Mouse (Mus musculus) kidney, postnatal 36 days (tissue): ENCODE data around the gene Tceal8.
A peak's percentile ranks its signal among the peaks of the same experiment; 100 is the strongest.
"Not testable (repeated sequence)": the region's sequence is repeated elsewhere in the genome, so short reads cannot be mapped to it uniquely, and the experiment has no call there.

Source experiments
- DNase-seq, 2 experiments: peaks; one replicate each; pipeline ENCODE4 v3.0.0; 2021 to 2022; ENCODE audit warnings: mixed read lengths in 2 of 2

Gene Tceal8

DNA sequence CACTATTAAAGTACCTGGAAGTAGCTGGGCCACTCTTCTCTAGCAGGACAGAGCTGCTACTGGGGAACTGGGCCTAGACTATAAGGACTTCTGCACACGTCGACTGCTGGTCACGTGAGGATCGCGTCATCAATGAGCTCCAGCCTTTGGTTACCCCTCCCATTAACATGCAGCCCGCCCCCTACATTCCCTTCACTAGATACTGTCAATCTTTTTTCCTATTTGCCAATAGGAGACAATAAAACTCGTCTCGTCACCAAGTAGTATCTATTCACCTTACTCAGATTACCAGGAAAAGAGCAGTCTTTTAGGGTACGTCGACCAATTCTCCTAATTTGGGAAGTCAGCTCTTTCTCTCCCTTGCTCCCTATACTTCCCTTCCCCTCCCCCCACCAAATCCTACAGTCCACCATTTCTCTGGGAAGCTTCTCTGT, at the start of gene Tceal8:
TSS of gene Tceal8 (minus strand) at position 225 of the 434 bp plus-strand sequence.
- DNase-seq: peak; percentile 85 to 89

DNA sequence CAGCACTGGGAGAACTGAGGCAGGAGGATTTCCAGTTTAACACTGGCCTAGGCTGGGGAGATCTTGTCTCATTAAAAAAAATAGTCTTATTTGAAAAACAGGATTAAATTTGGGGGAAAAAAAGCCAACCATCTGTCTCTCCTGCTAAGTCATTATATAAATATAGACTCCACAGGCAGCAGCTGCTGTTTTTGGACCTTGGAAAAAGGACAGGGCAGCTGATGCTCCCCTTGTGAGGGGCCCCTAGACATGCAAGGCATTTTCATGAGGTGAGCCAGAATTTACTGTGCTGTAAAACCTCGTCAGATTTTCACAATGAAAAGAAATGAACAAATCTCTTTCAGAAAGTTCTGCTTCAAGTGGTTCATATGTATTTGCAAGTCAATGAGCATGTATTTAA, 44.2 kb upstream of the Tceal8 start:
- no peak for DNase-seq

DNA sequence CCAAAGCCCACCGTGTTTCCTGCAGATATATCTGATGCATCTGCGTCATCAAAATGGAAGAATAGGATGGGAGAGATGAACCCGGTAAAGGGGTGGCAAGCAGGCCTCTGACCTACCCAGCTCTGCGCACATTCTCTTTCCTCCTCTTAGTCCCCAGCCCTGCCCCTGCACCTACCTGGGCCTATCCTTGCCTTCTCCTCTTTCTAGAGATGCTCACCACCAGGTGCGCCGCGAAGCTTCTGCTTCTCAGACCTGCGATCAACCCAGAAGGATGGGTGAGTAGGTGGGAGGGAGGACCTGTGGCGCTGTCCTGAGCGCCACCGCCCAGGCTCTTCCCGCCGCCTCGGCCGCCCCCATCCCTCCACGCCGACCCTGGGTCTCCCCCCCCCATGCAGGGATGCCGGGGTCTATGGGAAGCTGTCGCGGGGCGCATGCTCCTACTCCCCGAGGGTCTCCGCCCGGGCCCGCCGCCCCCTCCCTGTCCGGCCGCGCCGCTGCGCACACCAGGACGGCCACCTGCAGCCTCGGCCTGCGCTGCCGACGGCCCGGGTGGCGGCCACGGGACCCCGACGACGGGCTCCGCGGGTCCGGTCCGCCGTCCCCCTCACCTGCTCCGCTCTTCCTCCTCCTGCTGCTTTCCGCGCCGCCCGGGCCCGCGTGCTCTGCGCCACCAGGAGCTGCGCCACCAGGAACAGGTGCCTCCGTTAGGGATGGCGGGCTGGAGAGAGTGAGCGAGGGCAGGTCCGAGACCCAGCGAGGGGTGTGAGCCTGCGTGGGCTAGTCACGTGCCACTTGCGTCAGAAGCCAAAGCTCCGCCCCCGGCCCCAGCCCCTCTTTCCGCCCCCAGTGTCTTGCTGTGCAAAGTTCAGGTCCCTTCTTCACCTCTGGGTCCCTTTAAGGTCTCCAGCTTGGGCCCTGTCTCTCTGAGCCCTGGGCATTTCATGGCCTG, 42.9 kb upstream of the Tceal8 start, which contains the start of the genes Tceal7 and Bex1:
TSS of gene Tceal7 (plus strand) at position 51 of the 949 bp plus-strand sequence.
TSS of gene Bex1 (minus strand) at position 785 of the 949 bp plus-strand sequence.
- DNase-seq: not testable (repeated sequence)

DNA sequence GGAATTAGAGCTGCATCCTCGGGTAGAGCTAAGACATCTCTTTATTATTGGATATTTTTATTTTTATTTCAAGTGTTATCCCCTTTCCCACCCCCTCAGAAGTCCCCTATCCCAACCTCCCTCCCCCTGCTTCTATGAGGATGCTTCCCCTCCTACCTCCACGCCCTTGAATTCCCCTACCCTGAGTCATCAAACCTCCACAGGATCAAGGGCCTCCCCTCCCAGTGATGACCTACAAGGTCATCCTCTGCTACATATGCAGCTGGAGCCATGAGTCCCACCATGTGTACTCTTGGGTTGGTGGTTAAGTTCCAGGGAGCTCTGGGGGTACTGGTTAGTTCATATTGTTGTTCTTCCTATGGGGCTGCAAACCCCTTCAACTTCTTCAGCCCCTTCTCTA, 41.3 kb upstream of the Tceal8 start:
- no peak for DNase-seq

DNA sequence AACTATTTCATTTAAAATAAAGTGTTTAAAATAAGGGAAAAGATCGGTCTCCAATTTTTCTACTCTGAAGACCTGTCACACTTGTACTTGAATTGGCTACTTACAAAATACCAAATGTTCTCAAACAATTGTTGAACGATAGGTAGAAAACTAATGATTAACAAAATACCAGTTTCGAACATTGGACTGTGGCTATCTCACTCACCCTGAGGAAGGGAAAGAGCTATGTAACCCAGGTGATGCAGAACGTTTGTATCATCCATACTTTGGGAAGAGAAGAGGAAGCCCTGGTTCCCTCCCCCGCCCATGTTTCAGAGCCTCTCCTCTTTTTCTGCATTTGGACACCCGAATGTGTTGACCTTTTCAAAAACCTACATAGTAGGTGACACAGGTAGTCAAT, 32.3 kb upstream of the Tceal8 start:
- no peak for DNase-seq

DNA sequence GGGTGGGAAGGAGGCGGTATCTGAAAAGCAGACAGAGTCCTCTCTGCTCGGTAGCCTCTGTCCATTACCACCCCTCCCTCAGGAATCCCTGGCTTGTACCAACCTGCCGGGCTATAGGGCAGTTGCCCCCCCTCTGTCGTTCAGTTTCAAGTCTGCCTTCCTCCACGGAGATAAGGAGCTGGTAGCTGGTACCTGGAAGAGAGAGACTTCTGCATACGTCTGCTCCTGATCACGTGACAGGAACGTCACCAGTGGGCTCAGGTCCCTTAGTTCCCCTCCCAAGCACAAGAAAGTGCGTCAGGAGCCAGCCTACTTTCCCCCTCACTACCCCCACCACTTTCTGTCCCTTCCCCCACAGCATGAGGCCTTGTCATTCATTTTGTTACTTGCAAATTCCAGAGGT, 31.5 kb upstream of the Tceal8 start, which contains the start of gene Tceal5:
TSS of gene Tceal5 (minus strand) at position 213 of the 403 bp plus-strand sequence.
- DNase-seq: no peak

DNA sequence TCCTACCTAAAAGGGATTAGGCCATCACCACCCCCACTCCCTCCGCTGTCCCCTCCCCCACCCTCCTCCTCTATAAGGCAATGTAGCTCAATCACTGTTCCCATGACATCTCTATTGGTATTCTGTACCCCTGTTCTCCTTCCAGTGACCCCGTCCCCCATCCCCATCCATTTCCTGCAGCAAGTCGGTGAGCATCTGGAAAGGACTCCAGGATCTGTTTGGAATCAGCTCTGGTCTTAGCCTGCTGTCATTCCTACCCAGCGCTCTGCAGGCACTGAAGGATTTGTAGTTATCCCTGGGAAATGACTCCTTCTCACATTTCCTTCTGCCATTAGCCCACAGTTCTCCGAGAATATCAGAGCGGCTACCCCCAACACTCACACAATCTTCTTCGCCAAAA, 31.1 kb upstream of the Tceal8 start:
- no peak for DNase-seq

DNA sequence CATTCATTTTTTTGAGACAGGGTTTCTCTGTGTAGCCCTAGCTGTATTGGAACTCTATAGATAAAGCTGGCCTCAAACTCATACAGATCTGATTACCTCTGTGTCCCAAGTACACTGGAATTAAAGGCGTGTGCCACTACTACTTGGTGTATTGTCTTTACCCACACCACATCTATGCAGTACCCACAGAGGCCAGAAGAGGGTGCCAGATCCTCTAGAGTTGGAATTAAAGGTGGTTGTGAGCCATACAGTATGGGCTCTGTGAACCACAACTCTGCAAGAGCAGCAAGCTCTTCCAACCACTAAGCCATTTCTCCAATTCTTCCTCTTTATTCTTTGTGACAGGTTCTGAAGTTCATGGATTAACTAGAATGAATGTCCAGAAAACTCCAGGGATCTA, 24.7 kb upstream of the Tceal8 start:
- DNase-seq: peak; percentile 27 to 67

DNA sequence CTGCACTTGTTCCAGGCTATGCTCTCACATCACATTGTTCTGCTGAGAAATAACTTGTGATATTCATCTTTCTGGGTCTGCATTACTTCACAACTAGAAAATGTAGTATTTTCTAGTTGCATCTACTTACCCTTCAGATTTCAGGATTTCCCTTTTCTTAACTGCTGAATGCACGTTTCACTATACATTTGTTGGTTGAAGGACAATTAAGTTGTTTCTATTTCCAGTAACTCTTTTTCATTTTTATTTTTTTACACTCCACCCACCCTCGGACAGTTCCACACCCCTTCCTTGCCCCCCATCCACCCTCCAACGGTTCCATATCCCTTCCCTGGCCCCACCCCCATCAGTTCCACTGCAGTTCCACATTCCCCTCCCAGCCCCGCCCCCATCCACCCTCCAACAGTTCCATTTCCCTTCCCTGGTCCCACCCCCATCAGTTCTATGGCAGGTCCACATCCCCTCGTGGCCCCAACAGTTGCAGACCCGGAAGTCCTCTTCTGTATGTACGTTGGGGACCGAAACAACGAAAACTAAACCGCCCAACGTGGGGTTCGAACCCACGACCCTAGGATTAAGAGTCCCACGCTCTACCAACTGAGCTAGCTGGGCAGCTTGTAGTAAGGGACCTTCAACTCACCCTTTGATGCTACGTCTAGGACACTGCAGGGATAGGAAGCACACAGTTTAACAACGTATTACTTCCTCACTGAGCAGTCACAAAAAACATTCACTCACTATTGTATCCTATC, 23.2 kb upstream of the Tceal8 start:
- no peak for DNase-seq

DNA sequence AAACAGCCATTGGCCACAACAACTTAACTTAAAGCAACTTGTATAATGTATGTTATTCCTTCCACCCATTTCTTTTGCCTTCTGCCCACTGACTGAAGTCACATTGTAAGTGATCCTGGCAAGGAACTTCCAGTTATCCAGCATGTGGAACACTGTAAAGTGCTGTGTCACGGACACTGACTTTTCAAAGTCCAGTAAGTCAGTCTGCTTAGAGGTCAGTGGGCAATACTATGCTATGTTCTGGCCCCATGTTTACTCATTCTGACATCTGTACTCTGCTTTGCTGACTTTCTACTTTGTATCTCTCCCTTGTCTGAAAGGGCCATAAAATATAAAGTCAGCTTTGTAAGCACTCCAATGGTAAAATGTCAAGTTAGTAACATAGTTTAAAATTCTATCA, 11.0 kb upstream of the Tceal8 start:
- peak in 1 of 2 experiments; percentile 19 for DNase-seq

DNA sequence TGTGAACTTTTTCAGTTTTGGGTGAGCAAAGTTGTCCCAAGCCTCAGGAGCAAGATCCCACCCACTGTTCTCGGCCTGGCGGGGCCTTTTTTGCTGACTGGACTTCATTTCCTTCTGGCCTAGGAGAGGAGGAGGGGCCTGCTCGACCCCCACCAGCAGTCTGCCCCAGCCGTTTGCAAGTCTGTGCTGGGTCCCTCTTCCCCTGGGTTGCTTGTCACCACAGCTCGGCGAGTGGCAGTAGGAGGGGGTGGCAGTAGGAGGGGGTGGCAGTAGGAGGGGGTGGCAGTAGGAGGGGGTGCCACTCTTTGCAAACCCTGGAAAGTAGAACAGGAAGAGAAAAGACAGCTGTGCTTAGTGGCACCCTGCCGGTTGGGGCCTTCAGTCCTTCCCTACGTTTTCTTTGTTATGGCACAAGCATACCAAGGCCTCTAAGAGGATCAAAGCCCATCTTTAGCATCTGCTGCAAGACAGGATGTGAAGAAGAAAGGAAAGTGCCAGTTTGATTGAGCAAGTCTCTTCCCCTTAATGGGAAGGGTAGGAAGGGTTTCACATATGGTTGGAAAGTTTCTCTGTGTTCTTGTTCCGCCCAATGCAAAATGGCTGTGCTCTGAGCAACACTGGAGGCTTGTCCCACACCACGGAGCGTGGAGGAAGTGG, 8.9 kb upstream of the Tceal8 start:
- no peak for DNase-seq

DNA sequence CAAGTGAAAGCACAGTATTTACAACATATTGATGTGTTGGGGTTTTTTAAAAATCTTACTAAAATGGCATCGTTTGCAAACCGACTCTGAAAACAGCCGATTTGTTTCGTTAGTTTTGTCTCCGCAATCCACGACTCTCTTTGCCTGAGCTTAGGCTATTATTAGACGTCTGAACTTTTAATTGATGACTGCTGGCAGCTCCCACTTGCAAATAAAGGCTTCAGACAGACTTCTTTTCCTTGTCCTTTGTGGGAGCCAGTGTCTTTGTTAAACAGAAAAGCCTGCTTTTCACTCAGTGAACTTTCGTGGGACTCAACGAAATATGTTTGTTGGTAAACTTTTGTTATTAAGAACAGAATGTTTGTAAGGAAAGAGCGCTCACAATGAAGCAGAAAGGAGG, 644 bp upstream of the Tceal8 start:
- no peak for DNase-seq

DNA sequence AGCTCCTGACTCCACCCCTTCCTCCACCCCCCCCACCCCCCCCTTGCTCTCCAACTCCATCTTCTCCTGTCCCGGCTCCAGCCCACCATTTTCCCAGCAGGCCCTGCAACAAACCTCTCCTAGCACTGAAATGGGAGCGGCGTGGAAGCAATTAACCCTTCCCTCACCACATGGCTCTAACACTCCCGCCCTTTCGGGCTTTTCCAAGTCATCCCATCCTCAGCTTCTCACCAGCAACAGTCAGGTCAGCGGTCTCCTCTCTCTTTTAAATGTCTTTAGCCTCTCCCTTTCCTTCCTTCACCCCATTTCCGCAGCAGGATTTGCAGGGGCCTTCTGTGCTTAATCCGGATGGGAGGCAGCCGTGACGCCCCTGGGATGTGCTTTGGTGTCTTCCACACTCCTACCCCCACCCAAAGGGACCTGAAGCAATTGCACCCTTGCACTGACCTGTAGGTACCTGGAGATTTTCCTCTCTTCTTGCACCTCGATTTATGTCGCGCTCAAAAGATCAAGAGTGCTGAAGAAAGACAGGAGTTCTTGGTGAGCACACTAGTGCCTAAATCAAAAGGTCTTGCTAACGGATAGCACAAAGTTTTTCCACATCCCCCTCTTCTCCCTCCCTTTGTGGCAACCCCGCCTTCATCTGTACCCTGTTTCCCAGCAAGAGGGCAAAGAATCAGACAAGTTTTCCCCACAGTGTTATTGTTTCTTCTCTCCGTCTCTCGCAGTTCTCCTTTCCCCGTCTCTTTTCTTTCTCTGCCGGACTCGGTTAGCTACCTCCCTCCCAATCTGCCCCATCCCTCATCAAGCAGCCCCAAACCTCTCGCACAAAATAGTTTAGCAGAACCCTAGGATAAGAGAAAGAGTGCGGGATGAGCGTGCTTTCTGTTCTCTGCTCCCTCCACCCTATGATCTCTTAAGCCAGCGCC, 689 bp downstream of the Tceal8 start:
- peak; percentile 60 to 65 for DNase-seq

DNA sequence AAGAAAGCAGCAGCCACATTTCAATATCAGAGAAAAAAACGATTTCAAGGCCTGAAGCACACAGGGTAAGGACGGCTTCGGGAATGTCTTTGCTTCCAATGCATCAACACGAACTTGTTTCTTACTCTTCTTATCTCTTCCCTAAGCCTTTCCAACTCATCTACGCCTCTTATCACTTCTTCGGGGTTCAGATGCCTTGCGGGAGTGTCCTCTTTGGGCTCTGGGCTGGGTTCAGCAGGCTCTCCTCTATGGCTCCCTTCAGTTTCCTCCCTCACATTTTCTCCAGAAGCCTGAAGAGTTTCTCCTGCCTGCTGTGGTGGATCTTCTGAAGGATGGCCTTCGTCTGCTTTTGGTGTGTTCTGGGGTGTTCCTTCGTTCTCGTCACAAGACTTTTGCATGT, 1.5 kb downstream of the Tceal8 start:
- DNase-seq: no peak

DNA sequence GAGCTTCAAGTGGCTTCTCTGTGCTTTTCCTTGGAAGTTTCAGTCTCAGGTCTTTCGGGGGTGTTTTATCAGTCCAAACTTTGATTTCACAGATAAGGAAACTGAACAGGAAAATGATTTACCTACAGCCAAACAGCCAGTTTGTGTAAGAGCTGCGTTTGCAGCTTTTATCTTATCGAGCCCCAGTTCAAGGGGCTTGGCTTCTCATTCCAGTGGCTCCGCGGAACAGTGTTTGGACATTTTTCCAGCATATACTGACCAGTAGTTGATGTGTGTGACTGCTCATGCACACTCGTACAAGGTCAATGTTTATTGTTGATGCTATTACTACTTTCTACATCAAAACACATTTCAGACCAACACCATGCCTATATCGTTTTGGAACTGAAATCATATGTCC, 27.9 kb downstream of the Tceal8 start:
- no peak for DNase-seq

DNA sequence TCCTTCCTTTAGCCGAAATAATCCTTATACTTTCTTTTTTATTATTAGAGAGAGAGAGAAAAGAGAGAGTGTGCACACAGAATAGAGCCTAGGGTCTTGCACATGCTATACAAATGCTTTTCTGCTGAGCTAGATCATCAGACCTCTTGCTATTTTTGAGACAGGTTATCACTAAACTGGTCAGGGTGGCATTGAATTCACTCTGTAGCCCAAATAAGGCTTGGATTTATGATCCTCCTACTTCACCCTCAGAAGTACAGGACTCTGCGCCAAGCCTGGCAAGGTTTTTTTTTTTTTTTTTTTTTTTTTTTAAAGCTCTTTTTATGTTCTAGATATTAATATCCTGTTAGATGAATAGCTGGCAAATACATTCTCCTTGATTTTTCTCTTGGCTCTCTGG, 28.4 kb downstream of the Tceal8 start:
- DNase-seq: no peak

DNA sequence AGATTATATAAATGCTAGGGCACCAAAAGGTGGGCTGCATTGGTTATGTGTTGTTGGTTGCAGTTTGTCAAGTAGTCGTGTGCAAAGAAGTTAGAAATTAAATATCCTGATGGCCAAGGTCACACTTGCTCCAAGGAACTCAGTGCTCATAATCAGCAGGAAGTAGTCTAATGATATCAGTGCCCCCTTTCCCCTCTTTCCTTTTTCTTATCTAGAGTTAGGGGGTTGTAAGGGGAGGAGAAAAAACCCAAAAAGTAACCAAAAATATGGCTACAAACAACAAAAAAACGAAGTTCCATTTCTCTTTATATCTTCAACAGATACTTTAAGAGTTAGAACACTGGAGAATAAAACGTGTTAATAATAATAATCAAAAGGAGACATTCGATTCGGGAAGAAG, 30.8 kb downstream of the Tceal8 start:
- no peak for DNase-seq

DNA sequence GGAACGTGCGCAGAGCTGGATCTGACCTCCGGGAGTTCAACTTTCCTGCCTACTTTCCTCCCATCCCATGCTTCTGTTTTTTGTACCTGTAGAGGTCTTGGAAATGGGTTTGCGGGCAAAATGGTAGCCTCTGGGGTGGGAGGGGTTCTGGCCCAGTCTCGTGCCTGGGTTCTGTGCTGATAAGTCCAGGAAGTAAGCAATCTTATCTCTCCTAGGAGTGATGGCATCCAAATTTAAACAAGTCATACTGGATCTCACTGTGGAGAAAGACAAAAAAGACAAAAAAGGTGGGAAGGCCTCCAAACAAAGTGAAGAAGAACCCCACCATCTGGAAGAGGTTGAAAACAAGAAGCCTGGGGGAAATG, 32.5 kb downstream of the Tceal8 start:
- not testable (repeated sequence) for DNase-seq

DNA sequence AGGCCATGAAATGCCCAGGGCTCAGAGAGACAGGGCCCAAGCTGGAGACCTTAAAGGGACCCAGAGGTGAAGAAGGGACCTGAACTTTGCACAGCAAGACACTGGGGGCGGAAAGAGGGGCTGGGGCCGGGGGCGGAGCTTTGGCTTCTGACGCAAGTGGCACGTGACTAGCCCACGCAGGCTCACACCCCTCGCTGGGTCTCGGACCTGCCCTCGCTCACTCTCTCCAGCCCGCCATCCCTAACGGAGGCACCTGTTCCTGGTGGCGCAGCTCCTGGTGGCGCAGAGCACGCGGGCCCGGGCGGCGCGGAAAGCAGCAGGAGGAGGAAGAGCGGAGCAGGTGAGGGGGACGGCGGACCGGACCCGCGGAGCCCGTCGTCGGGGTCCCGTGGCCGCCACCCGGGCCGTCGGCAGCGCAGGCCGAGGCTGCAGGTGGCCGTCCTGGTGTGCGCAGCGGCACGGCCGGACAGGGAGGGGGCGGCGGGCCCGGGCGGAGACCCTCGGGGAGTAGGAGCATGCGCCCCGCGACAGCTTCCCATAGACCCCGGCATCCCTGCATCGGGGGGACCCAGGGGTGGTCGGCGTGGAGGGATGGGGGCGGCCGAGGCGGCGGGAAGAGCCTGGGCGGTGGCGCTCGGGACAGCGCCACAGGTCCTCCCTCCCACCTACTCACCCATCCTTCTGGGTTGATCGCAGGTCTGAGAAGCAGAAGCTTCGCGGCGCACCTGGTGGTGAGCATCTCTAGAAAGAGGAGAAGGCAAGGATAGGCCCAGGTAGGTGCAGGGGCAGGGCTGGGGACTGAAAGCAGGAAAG, 33.1 kb downstream of the Tceal8 start, which contains the start of gene Bex4:
TSS of gene Bex4 (plus strand) at position 170 of the 813 bp plus-strand sequence.
- not testable (repeated sequence) for DNase-seq

DNA sequence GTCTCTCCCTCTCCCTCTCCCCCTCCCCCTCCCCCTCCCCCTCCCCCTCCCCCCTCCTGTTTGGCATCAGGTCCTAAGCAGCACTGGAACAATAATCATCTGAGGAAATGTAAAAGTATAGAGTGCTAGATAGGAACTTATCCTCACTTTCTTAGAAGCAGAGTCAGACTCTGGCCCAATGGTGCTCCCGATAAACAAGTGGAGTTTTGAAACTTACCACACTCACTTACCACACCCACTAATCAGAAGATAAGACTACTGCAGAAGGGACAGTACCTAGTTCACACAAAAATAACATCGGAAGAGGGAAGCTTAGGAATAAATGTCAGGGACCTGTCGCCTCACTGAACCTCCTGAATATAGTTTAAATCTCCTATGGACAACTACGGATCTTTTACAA, 36.6 kb downstream of the Tceal8 start:
- DNase-seq: no peak

DNA sequence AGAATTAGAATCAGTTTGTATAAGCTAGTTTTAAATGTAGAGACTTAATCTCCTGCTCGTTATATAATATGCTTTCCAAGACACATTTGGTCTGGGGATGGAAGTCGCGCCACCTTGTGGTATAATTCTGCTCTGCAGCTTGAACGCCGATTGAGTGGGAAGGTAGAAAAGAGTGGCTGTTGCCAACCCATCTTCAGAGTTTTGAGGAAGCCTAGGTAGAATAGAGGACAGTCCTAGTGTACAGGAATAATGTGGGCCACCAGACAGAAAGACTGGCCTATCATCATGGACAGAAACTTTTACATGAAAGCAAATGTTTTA, 44.4 kb downstream of the Tceal8 start:
- DNase-seq: peak; percentile 19 to 59
